8 mouse cellular contexts compared by ENCODE assay signal in the genomic region with DNA sequence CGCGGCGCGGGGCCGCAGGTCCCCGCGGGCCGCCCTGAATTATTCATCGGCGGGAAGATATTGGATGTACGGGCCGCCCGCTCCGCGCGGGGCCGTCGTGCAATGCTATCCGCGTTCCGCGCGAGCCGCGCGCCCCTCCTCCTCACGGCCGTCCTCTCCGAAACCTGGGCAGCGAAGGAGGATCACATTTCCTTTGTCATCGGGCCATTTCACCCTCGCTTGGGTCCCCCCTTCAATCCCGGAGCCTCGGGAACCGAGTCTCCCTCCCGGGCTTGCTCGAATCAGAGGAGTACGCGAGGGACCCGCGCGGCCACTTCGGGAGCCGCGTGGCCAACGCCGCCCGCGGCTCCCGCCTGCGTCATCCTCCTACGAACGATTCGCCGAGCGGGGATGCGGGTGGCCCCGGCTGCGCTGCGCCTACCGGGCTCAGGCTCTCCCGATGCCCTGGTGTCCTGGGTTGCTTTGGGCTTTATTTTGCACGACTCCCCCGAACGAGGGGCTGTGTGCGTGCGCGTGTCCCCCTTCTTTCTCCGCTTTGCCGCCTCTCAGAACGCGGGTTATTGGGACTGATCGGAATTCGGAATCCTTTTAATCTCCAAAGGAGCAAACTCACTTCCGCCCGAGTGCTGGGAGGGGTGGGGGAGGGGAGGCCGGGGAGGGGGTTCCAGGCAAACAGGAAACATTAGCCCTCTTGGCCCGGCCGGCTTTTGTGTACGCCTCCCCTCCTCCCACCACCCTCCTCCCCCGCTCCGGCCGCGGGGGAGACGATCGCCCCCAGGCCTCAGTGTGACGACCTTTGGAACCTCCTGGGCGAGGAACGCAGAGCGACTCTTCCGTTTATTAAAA. TPM values are rescaled to one million over a fixed set of nuclear protein-coding genes. Genes with fewer than 3 reads are reported as not detected.
DNase-seq lines count a peak whose midpoint lies in the region; ATAC-seq lines count a peak whose summit lies in the region.

TSS of gene Trim71 (minus strand) at position 609 of the 846 bp plus-strand sequence.

- no peaks in the 10 kb centered on the region; the same call in 1 of the 2 replicates for H3K9me3 ChIP-seq in heart, embryonic 16.5 days (replicated peaks; ENCODE audit: control insufficient read depth, low read length)
- H3K9me3 ChIP-seq in intestine, embryonic 16.5 days (ENCODE audit: control insufficient read depth, low read length) = no peaks in the 10 kb centered on the region
- no peaks in the 10 kb centered on the region for H3K9me3 ChIP-seq in midbrain, embryonic 16.5 days (replicated peaks; ENCODE audit: control insufficient read depth, low read length, poor library complexity, severe bottlenecking)

- H3K27me3 ChIP-seq in heart, embryonic 16.5 days (ENCODE audit: control insufficient read depth, insufficient read depth, low read length) = peaks cover 64% of the 10 kb centered on the region
- peaks cover 35% of the 10 kb centered on the region for H3K27me3 ChIP-seq in intestine, embryonic 16.5 days (replicated peaks; ENCODE audit: control insufficient read depth, insufficient read depth, low read length)
- peaks cover 34% of the 10 kb centered on the region for H3K27me3 ChIP-seq in midbrain, embryonic 16.5 days (ENCODE audit: control insufficient read depth, insufficient read depth, low read depth, low read length)

- peak within 1 kb of the TSS; percentile 59 for H3K9ac ChIP-seq in heart, embryonic 16.5 days (ENCODE audit: low read length)
- H3K9ac ChIP-seq in intestine, embryonic 16.5 days (ENCODE audit: low read depth, low read length) = peak within 1 kb of the TSS; percentile 90
- peak within 1 kb of the TSS; percentile 59 for H3K9ac ChIP-seq in midbrain, embryonic 16.5 days (ENCODE audit: low read depth, low read length)

- no peak for ATAC-seq in heart, embryonic 16.5 days (replicated peaks; ENCODE audit: extremely low read depth, insufficient read depth, low FRiP score)
- peak; percentile 76 for ATAC-seq in intestine, embryonic 16.5 days
- ATAC-seq in midbrain, embryonic 16.5 days = peak; percentile 68
- ATAC-seq in cerebellum, adult (ENCODE audit: insufficient number of reproducible peaks, low FRiP score, low TSS enrichment) = no peak

- H3K36me3 ChIP-seq in heart, embryonic 16.5 days (ENCODE audit: control insufficient read depth, insufficient read depth) = no peaks in the 10 kb centered on the region
- H3K36me3 ChIP-seq in intestine, embryonic 16.5 days (ENCODE audit: control insufficient read depth, insufficient read depth, low read length) = no peaks in the 10 kb centered on the region
- no peaks in the 10 kb centered on the region for H3K36me3 ChIP-seq in midbrain, embryonic 16.5 days (ENCODE audit: control insufficient read depth, insufficient read depth, low read length)

- peak within 1 kb of the TSS; percentile 94 for H3K4me2 ChIP-seq in heart, embryonic 16.5 days (ENCODE audit: low read depth, low read length)
- peak within 1 kb of the TSS; percentile 83 for H3K4me2 ChIP-seq in intestine, embryonic 16.5 days (ENCODE audit: low read depth, low read length)
- peak within 1 kb of the TSS; percentile 91 for H3K4me2 ChIP-seq in midbrain, embryonic 16.5 days (ENCODE audit: low read length)

- no peak for DNase-seq in heart, postnatal 4 days
- DNase-seq in CD4-positive helper T cell, adult 2 months (ENCODE audit: low read depth, low spot score) = peak; percentile 24
- peak; percentile 93 for DNase-seq in embryo, embryonic 10.5 days (ENCODE audit: low spot score)
- DNase-seq in cerebellum, adult 8-10 months = no peak

- peaks cover 13% of the 10 kb centered on the region; the same call in 1 of the 2 replicates for H3K4me1 ChIP-seq in heart, embryonic 16.5 days (ENCODE audit: control insufficient read depth, insufficient read depth, low read length)
- H3K4me1 ChIP-seq in intestine, embryonic 16.5 days (ENCODE audit: control insufficient read depth, insufficient read depth, low read length) = no peaks in the 10 kb centered on the region; the same call in none of the 2 replicates
- H3K4me1 ChIP-seq in midbrain, embryonic 16.5 days (ENCODE audit: control insufficient read depth, insufficient read depth, low read length) = peaks cover 22% of the 10 kb centered on the region

- no peak within 1 kb of the TSS for H3K27ac ChIP-seq in heart, embryonic 16.5 days (ENCODE audit: low read length)
- H3K27ac ChIP-seq in intestine, embryonic 16.5 days (ENCODE audit: low read length) = peak within 1 kb of the TSS; percentile 98
- no peak within 1 kb of the TSS for H3K27ac ChIP-seq in midbrain, embryonic 16.5 days (ENCODE audit: low read length)

- peak within 1 kb of the TSS; percentile 63 for H3K4me3 ChIP-seq in heart, embryonic 16.5 days (ENCODE audit: low read length)
- peak within 1 kb of the TSS; percentile 69 for H3K4me3 ChIP-seq in intestine, embryonic 16.5 days (ENCODE audit: low read length)
- H3K4me3 ChIP-seq in midbrain, embryonic 16.5 days (ENCODE audit: low read depth, low read length) = peak within 1 kb of the TSS; percentile 60

- 1% methylated on average over 91 of the region's 91 CpGs for WGBS in heart, embryonic 16.5 days
- under 1% methylated on average over 89 of the region's 91 CpGs for WGBS in intestine, embryonic 16.5 days
- under 1% methylated on average over 79 of the region's 91 CpGs for WGBS in midbrain, embryonic 16.5 days

RNA-seq across cellular contexts. Expression of gene Trim71, which starts in this region (rescaled TPM):
- polyA plus RNA-seq in heart, embryonic 16.5 days (2015; fragmentation: Nextera tagmentation; extraction: Ambion mirVana) = 0.03 and 0.05 TPM in 2 replicates
- total RNA-seq in heart, postnatal 4 days (2021) = not detected
- polyA plus RNA-seq in intestine, embryonic 16.5 days (2015; fragmentation: Nextera tagmentation; extraction: Ambion mirVana) = 3.8 and 4.0 TPM in 2 replicates
- polyA plus RNA-seq in midbrain, embryonic 16.5 days (2015; fragmentation: Nextera tagmentation; extraction: Ambion mirVana) = 0.15 and 0.17 TPM in 2 replicates

Comparison
In these comparisons a context has a peak if more than half of its experiments do, and no peak if none do; other contexts are left out.
1. Peak in ATAC-seq, H3K4me3 ChIP-seq, H3K9ac ChIP-seq and H3K4me2 ChIP-seq in midbrain, embryonic 16.5 days; RNA of the gene not detected or under 1 TPM.
2. DNase-seq: peak in CD4-positive helper T cell, adult 2 months (single experiment) and embryo, embryonic 10.5 days (single experiment); none in heart, postnatal 4 days (single experiment) and cerebellum, adult 8-10 months (single experiment).
3. Peak in every context shown above with its lines, with median percentiles within 50 percentile points of each other: H3K4me2 ChIP-seq, H3K4me3 ChIP-seq and H3K9ac ChIP-seq.